33 mouse cellular contexts compared by ENCODE assay signal in the genomic region with DNA sequence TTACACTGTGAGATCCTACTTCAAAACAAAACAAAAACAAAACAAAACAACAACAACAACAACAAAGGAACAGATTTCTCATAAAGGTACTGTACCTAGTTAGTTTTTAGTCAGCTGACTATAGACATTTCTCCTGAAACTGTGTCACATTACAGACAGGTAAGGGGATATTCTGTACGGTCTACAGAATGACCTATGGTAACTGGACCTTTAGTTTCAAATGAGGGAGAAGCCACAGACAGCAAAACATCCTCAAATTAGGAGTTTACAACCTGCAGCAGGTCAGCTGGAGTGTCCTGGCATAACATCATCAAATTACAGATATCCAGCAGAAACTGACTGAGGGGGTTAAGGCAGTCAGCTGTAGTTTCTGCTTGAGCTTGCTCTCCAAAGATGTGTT.
"Had no signal": no experiment of that assay in that cellular context is flagged by ENCODE, and none has a peak within 500 bp of the region (broad histone marks: within the 10 kb centered on the region; RNA-seq: fewer than 3 reads in every experiment).

No protein-coding gene starts in this region.

- H3K9me3 ChIP-seq: limb, embryonic 10.5 days; limb, embryonic 12.5 days; limb, embryonic 13.5 days; limb, embryonic 15.5 days; liver, embryonic 12.5 days; liver, embryonic 13.5 days; liver, embryonic 15.5 days; lung, embryonic 15.5 days; megakaryocyte, embryonic 14.5 days; midbrain, embryonic 10.5 days; midbrain, embryonic 12.5 days; midbrain, embryonic 13.5 days; midbrain, embryonic 15.5 days; neural tube, embryonic 12.5 days; neural tube, embryonic 13.5 days had no signal

- H3K4me2 ChIP-seq: limb, embryonic 12.5 days; limb, embryonic 13.5 days; limb, embryonic 15.5 days; liver, embryonic 11.5 days; liver, embryonic 12.5 days; liver, embryonic 13.5 days; liver, embryonic 15.5 days; lung, embryonic 14.5 days; lung, embryonic 15.5 days; midbrain, embryonic 11.5 days; midbrain, embryonic 12.5 days; midbrain, embryonic 13.5 days; midbrain, embryonic 15.5 days; neural tube, embryonic 12.5 days; neural tube, embryonic 13.5 days had no signal

- H3K36me3 ChIP-seq: limb, embryonic 10.5 days; limb, embryonic 12.5 days; limb, embryonic 13.5 days; limb, embryonic 15.5 days; liver, embryonic 12.5 days; liver, embryonic 13.5 days; liver, embryonic 15.5 days; lung, embryonic 15.5 days; midbrain, embryonic 10.5 days; midbrain, embryonic 12.5 days; midbrain, embryonic 13.5 days; midbrain, embryonic 15.5 days; neural tube, embryonic 12.5 days; neural tube, embryonic 13.5 days had no signal

- DNase-seq: left cerebral cortex, postnatal 4 days; liver; liver, embryonic 13.5 days; liver, postnatal 0 days; lung, adult 18-20 months; lung, adult 2 months; lung, embryonic 14.5 days; lung, postnatal 10 days; lung, postnatal 14 days; lung, postnatal 36 days; lung, postnatal 4 days; midbrain, embryonic 14.5 days had no signal

- H3K27ac ChIP-seq: limb, embryonic 10.5 days; limb, embryonic 12.5 days; limb, embryonic 13.5 days; limb, embryonic 15.5 days; liver, embryonic 12.5 days; liver, embryonic 13.5 days; liver, embryonic 14.5 days; liver, embryonic 15.5 days; lung, embryonic 15.5 days; macrophage; midbrain, embryonic 10.5 days; midbrain, embryonic 12.5 days; midbrain, embryonic 13.5 days; midbrain, embryonic 15.5 days; neural tube, embryonic 12.5 days; neural tube, embryonic 13.5 days had no signal

- H3K4me1 ChIP-seq: limb, embryonic 10.5 days; limb, embryonic 12.5 days; limb, embryonic 13.5 days; limb, embryonic 15.5 days; liver, embryonic 12.5 days; liver, embryonic 13.5 days; liver, embryonic 15.5 days; lung, embryonic 15.5 days; megakaryocyte, embryonic 14.5 days; midbrain, embryonic 10.5 days; midbrain, embryonic 12.5 days; midbrain, embryonic 13.5 days; midbrain, embryonic 15.5 days; neural tube, embryonic 12.5 days; neural tube, embryonic 13.5 days had no signal

- ATAC-seq: liver, embryonic 12.5 days; liver, postnatal 0 days; lung, postnatal 0 days; midbrain, embryonic 13.5 days; midbrain, embryonic 15.5 days; midbrain, embryonic 16.5 days had no signal

- H3K4me3 ChIP-seq: limb, embryonic 10.5 days; limb, embryonic 12.5 days; limb, embryonic 13.5 days; limb, embryonic 15.5 days; liver, embryonic 12.5 days; liver, embryonic 13.5 days; liver, embryonic 15.5 days; lung, embryonic 15.5 days; megakaryocyte, embryonic 14.5 days; midbrain, embryonic 10.5 days; midbrain, embryonic 12.5 days; midbrain, embryonic 13.5 days; midbrain, embryonic 15.5 days; myocyte; neural tube, embryonic 12.5 days; neural tube, embryonic 13.5 days had no signal

- H3K9ac ChIP-seq: limb, embryonic 12.5 days; limb, embryonic 13.5 days; limb, embryonic 15.5 days; liver, embryonic 12.5 days; liver, embryonic 13.5 days; liver, embryonic 14.5 days; liver, embryonic 15.5 days; liver, postnatal 0 days; lung, embryonic 14.5 days; lung, embryonic 15.5 days; midbrain, embryonic 12.5 days; midbrain, embryonic 13.5 days; midbrain, embryonic 15.5 days; neural tube, embryonic 12.5 days; neural tube, embryonic 13.5 days had no signal

- H3K27me3 ChIP-seq: limb, embryonic 15.5 days; liver, embryonic 12.5 days; liver, embryonic 13.5 days; liver, embryonic 15.5 days; lung, embryonic 15.5 days; megakaryocyte, embryonic 14.5 days; midbrain, embryonic 12.5 days; midbrain, embryonic 13.5 days; midbrain, embryonic 15.5 days; neural tube, embryonic 12.5 days; neural tube, embryonic 13.5 days had no signal
